Mouse (Mus musculus): ENCODE data around the gene Rccd1.
A peak's percentile ranks its signal among the peaks of the same experiment; 100 is the strongest.

Gene Rccd1

GRCm38 (mm10) chr7:80260625-80261371, 63.5 kb downstream of the Rccd1 start, which contains the start of gene Ngrn:
Gene Ngrn (plus strand): TSS chr7:80261215.
- DNase-seq (ENCODE audit: low spot score in 2 of 2), result peak; percentile 73 to 78

GRCm38 (mm10) chr7:80257706-80258105, 66.5 kb downstream of the Rccd1 start:
- no peak for DNase-seq (ENCODE audit: low spot score in 2 of 2)

DNA sequence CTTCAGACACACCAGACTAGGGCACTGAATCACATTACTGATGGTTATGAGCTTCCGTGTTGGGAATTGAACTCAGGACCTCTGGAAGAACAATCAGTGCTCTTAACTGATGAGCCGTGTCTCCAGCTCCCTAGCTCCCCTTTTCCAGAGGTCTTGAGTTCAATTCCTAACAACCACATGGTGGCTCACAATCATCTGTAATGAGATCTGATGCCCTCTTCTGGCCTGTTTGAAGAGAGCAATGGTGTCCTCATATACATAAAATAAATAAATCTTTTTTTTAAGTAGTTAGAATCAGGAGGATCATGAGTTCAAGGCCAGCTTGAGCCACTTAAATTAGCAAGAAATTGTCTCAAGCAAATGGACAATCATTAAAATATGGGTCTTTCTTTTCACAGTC, 68.3 kb downstream of the Rccd1 start:
- DNase-seq (ENCODE audit: low spot score in 2 of 2), result no peak

- DNase-seq (ENCODE audit: low spot score in 2 of 2), result no peak
Observed at GRCm38 (mm10) chr7:80252886-80253285, 71.4 kb downstream of the Rccd1 start.

DNA sequence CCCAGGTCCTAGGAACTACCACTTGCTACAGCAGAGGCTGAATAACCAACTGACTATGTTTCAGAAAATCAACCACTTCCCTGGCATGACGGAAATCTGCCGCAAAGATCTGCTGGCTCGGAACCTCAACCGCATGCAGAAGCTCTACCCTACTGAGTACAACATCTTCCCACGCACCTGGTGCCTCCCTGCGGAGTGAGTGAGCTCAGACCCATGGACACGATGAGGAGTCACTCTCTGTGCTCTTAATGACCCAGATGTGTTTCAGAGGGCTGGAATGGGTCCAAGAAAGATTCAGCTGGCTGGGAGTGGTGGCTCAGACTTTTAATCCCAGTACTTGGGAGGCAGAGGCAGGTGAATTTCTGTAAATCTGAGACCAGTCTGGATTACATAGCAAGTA, 71.8 kb downstream of the Rccd1 start:
- DNase-seq (ENCODE audit: low spot score in 2 of 2), result no peak

GRCm38 (mm10) chr7:80246859-80247258, 77.4 kb downstream of the Rccd1 start:
- no peak for DNase-seq (ENCODE audit: low spot score in 2 of 2)

DNA sequence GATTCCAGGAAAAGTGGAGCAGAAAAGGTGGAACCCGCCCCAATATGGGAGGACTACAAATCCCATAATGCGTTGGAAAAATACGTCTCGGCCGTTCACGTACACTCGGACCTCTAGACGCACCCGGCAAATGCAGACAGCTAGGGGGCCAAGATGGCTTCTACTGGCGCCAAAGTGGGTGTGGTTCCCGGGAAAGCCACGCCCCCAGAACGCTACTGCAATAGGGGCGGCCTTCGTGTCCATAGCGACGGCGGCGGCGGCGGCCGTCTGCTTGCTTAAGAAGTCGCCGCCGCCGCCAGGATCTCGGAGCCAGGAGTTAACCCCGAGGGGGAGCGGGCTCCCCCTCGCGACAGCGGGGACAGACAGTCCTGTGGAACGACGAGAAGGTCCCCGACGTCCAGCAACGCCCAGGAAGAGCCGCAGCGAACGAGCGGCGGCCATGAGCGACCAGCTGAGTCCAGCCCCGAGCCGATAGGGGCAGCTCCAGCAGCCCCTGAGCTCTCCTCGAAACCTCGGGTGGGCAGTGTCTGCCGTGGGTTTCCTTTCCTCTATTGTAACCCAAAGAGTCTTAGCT, 78.0 kb downstream of the Rccd1 start, which contains the start of gene Ttll13:
TSS of gene Ttll13 (plus strand) at position 229 of the 574 bp plus-strand sequence.
- DNase-seq (ENCODE audit: low spot score in 2 of 2), result peak; percentile 93 to 95

DNA sequence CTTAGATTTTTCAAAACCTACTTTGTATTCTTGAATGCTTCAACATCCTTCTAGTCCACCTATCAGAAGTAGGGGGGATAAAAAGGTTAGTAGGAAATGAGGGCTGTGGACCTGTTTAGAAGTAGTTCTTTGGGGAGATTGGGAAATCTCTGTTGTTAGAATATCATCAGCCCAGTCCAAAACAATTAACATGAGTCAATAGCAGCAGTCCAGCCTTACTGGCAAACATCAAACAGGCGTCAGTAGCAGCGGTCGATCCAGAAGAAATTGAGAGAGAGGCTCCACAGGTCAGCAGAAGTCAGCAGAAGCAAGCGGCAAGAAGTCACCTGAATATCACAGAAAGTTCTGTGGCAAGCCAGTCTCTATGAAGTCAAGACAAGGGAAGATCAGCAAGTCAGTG, 79.4 kb downstream of the Rccd1 start:
- DNase-seq (ENCODE audit: low spot score in 2 of 2), result no peak
